Mouse (Mus musculus) erythroid progenitor cell, adult 5-6 weeks (primary cell): Measurements from ENCODE around the gene Zfp629. TPM values are rescaled to one million over a fixed set of nuclear protein-coding genes. Genes with fewer than 3 reads are reported as not detected.

Source experiments
- ATAC-seq: replicated peaks from 2 replicates; pipeline ENCODE4 v1.8.0; 2016; ENCODE audit warnings: moderate number of reproducible peaks, mild to moderate bottlenecking, moderate TSS enrichment, inconsistent platforms; ENCODE audit not compliant: poor library complexity, low FRiP score, severe bottlenecking
- total RNA-seq, 2 experiments: library from RNA; stranded (forward) in 1 of 2; stranded (reverse) in 1 of 2; fragments of 150-400 nt in 1 of 2; fragments of 186-747, 209-891 nt in 1 of 2; gene quantifications; 2 replicates each; pipeline versions ENCODE4 v1.2.3 to v1.2.4; 2015 to 2017; ENCODE audit warnings: low replicate concordance in 2 of 2

Zfp629 gene
- total RNA-seq, 2 experiments from 2014 or later: 0.38 to 5.4 TPM

DNA sequence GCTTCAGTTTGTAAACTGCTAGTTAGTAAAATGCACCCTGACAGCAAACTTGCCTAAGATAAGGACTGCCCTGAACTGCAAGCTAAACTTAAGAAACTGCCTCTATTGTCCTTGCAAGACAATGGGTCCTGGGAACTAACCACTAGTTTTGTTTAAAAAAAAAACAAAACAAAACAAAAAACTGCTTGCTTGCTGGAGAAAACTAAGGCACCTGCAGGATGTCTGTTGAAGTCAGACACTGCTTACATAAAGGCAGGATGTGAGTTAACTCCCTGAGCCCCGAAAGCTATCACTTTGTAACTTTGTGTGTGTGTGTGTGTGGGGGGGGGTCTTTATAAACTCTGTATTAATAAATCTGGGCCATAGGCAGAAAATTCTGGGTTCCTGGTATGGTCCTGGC, 1.3 kb upstream of the Zfp629 start:
- ATAC-seq: no peak

DNA sequence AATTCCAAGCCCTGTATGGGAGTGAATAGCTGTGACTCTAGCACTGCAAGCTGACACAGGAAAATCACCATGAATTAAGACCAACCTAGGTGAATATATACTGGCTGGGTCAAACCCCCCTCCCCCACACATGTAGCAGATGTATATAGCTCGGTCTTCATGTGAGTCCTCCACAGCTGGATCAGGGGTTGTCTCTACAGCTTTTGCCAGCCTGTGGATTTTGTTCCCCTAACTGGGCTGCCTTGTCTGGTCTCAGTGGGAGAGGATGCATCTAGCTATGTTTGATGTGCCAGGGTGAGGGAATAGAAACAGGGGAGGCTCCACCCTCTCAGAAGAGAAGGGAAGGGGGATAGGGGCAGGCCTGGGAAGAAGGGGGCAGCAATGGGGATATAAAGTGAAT, 739 bp upstream of the Zfp629 start:
- no peak for ATAC-seq

DNA sequence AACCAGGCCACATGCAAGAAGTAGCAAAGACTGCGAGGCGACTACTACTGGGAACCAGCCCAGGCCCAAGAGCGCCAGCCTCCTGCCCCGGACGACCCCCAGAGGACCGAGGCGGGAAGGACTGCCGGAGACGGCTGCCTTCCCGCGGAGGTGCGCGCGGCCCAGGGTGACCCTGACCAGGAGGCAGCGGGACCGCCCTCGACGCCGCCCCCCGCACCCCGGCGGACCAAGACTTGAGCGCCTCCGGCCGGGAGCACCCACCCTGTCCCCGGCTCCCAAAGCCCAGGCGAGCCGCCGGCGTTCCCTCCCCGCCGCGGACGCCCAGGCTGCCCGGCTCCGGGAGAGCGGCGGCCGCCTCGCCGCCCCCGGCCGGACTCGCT, 1.1 kb downstream of the Zfp629 start:
- peak; percentile 37 for ATAC-seq

DNA sequence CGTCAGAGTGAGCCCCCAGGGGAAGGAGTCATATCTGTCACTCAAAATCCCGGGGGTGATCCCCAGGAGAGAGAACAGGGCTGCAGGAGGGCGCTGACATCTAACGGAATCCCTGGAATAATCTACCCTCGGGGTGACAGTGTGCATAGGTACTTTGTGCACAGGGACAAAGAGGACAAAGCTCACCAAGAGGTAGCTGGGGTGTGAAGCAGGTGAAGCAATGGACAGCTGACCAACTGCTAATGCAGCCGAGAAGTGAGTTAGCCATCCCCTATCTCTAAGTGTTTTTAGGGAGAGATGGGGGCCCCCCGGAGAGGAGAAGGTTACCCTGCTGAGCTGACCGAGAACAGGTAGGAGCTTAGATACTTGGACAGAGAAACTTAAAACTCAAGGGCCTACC, 1.5 kb downstream of the Zfp629 start:
- ATAC-seq: no peak

DNA sequence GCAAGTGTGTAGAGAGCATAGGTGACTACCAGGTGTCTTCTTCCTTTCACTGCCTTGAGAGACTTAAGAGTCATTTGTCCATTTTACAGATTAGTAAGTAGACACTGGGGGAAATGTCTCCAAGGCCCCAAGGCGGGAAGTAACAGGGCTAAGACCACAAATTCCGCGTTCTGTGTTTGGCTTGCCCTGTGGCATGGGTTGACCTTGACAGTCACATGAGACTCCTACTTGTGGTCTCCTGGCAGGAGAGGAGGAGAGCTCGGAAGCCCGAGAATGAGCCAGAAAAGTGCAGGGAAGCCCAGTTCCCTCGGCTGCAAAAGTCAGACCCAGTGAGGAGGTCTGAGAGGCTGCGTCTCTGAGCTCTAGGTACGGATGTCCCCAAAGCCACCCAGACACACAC, 2.1 kb downstream of the Zfp629 start:
- ATAC-seq: no peak

DNA sequence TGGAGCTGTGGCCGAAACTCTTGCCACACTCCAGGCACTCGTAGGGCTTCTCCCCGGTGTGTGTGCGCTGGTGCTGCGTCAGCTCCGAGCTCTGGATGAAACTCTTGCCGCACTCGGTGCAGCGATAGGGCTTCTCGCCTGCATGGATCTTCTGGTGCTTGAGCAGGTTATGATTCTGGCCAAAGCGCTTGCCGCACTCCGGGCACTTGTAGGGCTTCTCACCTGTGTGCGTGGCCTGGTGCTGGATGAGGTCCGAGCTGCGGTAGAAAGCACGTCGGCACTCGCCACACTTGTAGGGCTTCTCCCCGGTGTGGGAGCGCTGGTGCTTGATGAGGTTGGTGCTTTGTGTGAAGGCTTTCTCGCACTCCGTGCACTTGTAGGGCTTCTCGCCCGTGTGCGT, 4.0 kb downstream of the Zfp629 start:
- no peak for ATAC-seq

DNA sequence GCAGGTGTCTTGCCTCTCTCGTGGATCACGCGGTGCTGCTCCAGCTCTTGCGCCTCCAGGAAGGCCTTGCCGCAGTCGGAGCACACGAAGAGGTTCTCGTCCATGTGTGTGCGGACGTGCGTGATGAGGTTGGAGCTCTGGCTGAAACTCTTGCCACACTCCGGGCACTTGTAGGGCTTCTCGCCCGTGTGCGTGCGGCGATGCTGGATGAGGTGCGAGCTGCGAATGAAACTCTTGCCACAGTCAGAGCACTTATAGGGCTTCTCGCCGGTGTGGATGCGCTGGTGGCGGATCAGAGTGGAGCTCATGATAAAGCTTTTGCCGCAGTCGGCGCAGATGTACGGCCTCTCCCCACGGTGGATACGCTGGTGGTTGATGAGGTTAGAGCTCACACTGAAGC, 4.6 kb downstream of the Zfp629 start:
- ATAC-seq: no peak

DNA sequence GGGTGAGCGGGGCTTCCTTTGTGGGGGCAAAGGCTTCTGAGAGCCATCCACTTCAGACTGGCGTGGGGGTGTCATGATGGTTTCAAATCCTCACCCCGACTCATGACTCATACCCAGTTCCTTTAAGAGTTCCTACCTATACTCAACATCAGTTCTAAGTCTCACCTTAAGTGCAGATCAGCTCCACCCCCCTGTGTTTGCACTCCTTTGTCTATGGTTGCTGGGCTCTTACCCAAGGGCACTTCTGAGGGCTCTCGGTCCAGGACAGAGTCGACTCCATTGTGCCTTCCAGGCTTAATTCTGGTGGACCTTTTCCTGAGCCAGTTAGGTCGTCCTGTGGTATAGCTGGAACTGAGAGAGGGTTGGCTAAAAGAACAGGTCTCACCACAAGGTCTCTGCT, 8.4 kb downstream of the Zfp629 start:
- ATAC-seq: no peak

DNA sequence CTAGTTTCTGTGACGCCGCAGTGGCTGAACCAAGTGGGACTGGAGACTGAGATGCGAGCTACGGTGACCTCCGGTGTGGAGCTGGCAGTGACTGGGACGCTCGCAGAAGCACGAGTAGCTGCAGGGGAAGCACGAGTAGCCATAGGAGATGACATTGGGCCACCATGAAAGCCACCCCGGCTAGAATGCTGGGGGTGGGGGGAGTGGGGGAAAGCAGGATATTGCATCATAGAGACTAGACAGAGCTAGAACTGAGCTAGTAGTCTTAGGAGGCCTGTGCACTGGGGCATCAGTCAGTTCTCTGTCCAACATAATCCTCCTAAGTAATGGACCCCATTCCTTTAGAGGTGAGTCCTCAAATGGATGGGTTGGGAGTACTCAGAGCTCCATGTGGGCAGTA, 11.3 kb downstream of the Zfp629 start:
- no peak for ATAC-seq

DNA sequence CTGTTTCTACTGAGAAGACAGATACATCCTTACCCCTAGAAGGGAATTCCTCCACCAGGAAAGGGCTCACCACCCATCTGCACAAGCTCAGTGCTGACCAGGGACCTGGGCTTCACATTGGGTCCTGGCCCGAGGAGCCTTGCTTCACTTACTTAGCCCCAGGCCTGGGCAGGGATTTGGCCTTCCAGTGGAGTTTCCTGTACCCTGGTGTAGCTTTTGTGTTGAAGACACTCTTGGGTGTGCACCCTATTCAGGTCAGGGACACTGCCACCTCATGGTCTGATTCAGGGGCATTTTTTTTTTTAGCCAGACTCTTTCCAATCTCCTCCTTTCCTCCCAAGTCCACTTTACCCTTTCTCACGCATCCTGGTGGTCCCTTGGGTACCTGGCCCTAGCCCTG, 12.7 kb downstream of the Zfp629 start:
- no peak for ATAC-seq

DNA sequence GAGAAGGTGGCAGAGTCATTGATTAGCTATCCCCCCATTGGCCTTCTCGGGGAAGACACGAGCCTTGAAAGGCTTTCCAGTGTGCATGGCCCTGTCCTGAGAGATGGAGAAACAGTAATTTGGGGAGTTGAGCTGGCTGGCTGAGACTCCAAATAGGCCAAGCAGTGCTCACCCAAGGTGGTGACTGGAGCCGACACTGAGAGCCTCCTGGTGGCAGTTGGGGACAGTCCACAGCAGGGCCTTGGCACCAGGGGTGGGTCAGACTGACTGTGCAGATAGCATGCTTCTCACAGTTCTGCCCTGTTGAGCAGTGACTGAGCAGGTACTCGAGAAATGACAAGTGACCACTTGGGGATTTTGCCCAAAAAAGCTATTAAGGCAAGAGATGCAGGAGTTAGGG, 13.9 kb downstream of the Zfp629 start:
- no peak for ATAC-seq

DNA sequence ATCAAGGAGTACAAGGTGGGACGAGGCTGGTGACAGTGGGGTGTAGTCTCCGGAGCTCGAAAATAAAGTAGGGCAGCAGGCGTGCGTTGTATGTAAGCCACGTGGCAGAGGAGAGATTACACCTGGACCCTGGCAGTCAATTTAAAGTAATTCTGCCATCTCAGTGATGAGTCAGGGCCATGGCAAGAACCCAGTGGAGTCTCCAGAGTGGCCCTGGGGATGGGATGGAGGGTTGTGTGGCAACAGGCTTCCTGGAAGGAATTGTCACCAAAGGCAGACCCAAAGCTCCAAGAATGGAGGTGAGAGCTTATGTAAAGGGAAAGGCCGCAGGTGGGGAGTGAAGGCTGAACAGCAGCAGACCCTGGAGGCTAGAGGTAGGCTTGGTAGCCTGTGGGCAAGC, 15.0 kb downstream of the Zfp629 start:
- no peak for ATAC-seq

DNA sequence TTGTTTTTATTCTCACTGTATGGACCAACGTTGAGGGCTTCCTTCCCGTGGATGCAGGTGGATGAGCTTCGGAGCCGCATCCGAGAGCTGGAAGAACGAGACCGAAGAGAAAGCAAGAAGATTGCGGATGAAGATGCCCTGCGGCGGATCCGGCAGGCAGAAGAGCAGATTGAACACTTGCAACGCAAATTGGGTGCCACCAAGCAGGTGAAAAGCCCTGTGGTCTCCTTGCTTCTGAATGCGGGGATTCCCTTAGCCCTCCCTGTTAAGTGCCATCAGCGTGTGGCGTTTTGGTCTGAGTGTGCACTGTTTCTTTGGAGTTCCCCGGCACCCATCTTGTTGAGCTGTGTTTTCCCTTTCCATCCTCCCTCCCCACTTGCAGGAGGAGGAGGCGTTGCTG, 18.9 kb downstream of the Zfp629 start:
- no peak for ATAC-seq

DNA sequence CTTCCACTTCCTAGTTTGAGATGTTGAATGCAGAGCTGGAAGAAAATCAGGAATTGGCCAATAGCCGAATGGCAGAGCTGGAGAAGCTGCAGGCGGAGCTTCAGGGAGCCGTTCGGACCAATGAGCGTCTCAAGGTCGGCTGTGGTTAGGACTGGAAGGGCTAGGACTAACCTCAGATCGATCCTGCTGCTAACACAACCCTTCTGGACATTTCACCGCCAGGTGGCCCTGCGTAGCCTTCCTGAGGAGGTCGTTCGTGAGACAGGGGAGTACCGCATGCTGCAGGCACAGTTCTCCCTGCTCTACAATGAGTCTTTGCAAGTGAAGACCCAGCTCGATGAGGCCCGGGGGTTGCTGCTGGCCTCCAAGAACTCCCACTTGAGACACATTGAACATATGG, 23.0 kb downstream of the Zfp629 start:
- no peak for ATAC-seq

DNA sequence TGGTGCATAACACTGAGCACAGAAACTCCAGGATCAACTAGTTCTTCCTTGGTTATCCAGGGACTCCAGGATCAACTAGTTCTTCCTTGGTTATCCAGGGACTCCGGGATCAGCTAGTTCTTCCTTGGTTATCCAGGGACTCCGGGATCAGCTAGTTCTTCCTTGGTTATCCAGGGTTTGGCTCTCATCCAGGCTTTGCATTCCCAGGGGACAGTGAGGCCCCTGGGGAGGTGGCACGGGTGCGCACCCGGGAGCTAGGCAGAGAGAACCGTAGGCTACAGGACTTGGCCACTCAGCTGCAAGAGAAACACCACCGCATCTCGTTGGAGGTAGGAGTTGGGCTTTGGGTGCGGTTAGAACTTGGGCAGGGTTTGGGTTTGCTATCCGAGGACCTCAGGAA, 24.5 kb downstream of the Zfp629 start:
- no peak for ATAC-seq

DNA sequence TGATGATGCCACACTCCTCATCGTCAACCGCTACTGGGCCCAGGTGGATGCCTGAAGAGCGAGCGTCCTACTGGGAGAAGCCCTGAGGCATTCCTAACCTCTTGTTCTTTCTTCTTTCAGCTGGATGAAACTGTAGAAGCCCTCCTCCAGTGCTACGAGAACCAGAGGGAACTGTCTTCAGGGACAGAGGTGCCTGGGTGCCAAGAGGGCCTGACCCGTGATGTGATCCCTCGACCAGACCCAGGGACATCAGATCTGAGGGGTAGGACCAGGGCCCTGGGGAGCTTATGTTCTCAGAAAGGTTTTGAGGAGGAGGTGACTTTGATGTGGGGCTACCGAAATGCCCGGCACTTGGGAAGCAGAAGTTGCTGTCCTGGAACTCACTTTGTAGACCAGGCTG, 26.0 kb downstream of the Zfp629 start:
- no peak for ATAC-seq

DNA sequence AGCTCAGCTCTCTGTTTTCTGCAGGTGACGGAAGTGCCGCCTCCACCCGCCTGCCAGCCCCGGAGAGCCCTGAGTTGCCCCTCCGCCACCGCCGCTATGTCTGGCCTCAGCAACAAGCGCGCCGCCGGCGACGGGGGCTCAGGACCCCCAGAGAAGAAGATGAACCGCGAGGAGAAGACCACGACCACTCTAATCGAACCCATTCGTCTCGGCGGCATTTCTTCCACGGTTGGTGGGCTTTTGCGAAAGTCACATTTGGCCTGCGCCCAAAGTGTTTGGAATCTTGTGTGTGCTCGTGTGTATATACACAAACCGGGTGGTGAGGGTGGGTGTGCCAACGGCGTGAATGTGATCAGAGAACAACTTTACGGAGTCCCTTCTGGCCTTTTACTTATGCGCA, 26.7 kb downstream of the Zfp629 start:
- ATAC-seq: no peak; the same call in 1 of the 2 replicates

DNA sequence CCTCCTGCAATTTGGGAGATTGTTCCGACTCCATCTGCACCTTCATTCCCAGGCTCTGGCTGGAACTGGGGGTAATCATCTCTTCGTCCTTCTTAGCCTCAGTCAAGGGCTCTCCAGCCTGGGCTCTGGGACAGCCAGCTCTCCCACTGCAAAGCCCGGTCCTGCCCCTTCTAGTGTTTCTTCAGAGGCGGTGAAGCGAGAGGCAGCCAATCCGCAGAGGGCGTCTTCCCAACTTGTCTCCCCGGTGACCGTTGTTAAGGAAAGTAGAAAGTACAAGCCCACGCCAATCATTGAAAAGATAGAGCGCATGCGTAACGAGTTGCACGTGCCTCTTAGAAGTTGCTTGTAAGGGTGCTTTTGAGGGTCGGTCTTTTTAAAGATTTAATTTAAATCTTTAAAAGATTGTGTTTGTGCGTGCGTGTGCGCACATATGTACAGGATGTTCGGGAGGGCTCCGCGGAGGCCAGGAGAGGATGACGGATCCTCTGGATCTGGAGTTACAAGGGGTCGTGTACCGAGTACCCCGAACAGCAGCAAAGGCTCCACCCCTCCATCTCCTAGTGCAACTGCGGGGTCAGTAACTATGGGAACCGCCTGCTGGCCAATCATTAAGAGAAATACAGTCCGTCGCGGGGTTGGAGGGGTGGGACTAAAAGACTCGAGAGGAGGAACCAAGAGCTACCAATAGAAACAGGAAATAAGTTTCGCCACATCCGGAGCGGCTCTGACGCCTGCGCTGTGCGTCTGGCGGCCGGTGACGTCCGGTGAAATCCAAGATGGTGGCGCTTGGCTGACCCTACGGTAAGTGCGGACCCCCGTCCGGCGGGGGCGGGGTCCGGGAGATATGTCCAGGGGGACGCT, 27.4 kb downstream of the Zfp629 start, which contains the start of the genes Ccdc189 and Rnf40:
Gene Ccdc189 (minus strand): TSS at position 585 of the 861 bp plus-strand sequence.
Gene Rnf40 (plus strand): TSS at position 757 of the 861 bp plus-strand sequence.
- peak; percentile 86 for ATAC-seq

DNA sequence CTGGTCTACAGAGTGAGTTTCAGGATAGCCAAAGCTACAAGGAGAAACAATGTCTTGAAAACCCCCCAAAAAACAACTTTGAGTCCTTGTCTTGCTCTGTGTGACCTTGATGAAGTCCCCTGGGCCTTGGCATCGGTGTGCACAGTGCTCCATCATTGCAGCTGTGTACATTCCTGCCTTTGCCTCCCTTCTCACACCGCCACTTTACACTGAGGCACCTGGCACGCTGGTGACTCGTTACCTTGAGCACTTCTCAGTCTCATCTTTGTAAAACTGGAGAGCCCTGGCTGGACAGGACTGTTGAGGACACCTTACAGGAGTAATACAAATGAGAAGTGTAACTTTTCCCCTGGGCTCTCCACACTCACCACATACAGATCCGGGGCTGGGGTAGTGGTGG, 28.4 kb downstream of the Zfp629 start:
- ATAC-seq: no peak

DNA sequence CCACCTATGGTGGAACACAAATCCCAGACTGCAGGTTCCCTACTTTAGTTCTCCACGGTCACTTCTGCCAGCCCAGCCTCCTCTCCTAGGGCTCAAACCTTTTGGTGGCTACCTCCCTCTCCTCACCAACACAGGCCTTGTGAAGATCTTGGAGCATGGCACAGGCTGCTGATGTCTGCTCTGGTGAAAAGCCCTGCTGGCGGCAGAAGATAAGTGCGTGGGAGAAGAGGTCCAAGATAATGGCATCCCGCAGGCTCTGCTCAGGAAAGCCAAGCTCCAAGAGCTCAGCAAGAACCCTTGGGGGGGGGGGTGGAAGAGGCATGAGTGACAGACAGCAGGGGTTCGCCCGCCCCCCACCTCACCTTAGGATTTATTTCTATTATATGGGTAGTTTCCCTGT, 29.4 kb downstream of the Zfp629 start:
- peak; percentile 69 for ATAC-seq

DNA sequence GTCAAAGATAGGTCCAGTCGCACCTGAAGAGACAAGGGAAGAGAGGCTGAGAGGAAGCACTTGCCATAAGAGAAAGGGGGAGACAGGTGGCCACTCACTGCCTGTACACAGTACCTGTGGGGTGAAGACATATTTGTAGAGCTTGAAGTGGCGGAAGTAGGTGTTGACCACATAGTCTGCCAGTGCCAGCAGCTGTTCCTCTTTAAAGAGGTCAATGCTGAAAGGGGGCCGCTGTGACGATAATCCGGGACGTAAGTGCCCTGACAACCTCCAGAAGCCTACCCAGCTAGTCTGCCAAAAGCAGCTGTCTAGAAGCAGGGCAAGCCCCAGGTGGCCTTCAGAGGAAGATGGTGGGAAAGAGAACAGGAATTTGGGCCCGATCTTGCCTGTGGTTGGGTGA, 30.6 kb downstream of the Zfp629 start:
- no peak for ATAC-seq

DNA sequence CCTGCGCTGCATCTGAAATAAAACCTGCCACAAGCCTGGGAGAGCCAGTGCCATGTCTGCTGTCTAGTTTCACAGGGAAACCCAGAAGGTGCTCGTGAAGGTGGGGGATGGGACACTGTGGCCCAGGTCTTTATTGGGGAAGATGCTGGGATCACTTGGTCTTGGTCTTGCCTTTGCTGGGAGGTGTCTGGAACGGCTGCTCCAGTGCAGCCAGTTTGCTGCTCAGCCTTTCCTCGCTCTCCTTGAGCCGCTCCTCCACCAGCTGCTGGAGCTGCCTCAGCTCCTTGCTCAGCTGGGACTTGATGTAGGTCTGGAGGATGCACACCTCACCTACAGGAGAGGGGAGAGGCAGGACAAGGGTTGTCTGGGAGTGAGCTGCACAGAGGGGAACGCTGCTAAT, 32.3 kb downstream of the Zfp629 start:
- no peak for ATAC-seq
